ENCODE assay signal across 8 mouse cellular contexts in genomic region chr7:67371351-67371890, GRCm38 (mm10). TPM values are rescaled to one million over a fixed set of nuclear protein-coding genes. Genes with fewer than 3 reads are reported as not detected.
DNase-seq lines count a peak whose midpoint lies in the region; ATAC-seq and TF ChIP-seq lines count a peak whose summit lies in the region.

No protein-coding gene starts in this region.

- no peak for TF ChIP-seq POLR2A in kidney, adult 2 months (IDR thresholded peaks at IDR 0.05; ENCODE audit: low read depth, low read length)

- DNase-seq in kidney, adult 2 months: peak; percentile 43
- no peak for DNase-seq in kidney, adult 11 months
- peak; percentile 46 for DNase-seq in Muller cell, postnatal 12 days (ENCODE audit: inconsistent ontology term)
- DNase-seq in heart, postnatal 0 days (ENCODE audit: low spot score): peak; percentile 12
- no peak for DNase-seq in midbrain, embryonic 10.5 days (ENCODE audit: low spot score)
- no peak for DNase-seq in yolk sac, embryonic 10.5 days (ENCODE audit: low spot score)
- no peak for DNase-seq in thymus, postnatal 36 days
- no peak for DNase-seq in adrenal gland, postnatal 36 days

- H3K4me3 ChIP-seq in kidney, adult 2 months (ENCODE audit: insufficient read depth, low read depth, low read length): peak overlapping the region; percentile 99
- H3K4me3 ChIP-seq in heart, postnatal 0 days (ENCODE audit: low read depth, low read length): peak overlapping the region; percentile 73
- peak overlapping the region; percentile 92 for H3K4me3 ChIP-seq in midbrain, embryonic 10.5 days

- peak overlapping the region; percentile 86 for H3K4me2 ChIP-seq in heart, postnatal 0 days (ENCODE audit: low read depth, low read length)

- H3K9ac ChIP-seq in heart, postnatal 0 days (replicated peaks; ENCODE audit: low read depth, low read length): peak overlapping the region; percentile 100

- H3K36me3 ChIP-seq in kidney, adult 2 months (ENCODE audit: control insufficient read depth, insufficient read depth, low read length): no peaks in the 10 kb centered on the region
- no peaks in the 10 kb centered on the region for H3K36me3 ChIP-seq in heart, postnatal 0 days (replicated peaks; ENCODE audit: control insufficient read depth, insufficient read depth, low read length)
- no peaks in the 10 kb centered on the region for H3K36me3 ChIP-seq in midbrain, embryonic 10.5 days

- peaks cover 21% of the 10 kb centered on the region for H3K4me1 ChIP-seq in kidney, adult 2 months (ENCODE audit: control insufficient read depth, insufficient read depth, low read length)
- peaks cover 39% of the 10 kb centered on the region for H3K4me1 ChIP-seq in heart, postnatal 0 days (ENCODE audit: control insufficient read depth, insufficient read depth)
- peaks cover 25% of the 10 kb centered on the region for H3K4me1 ChIP-seq in midbrain, embryonic 10.5 days

- no peak for TF ChIP-seq EP300 in heart, postnatal 0 days (IDR thresholded peaks at IDR 0.05; ENCODE audit: low read depth)

- no peak for TF ChIP-seq CTCF in kidney, adult 2 months (conservative IDR thresholded peaks at IDR 0.05; ENCODE audit: insufficient read depth, insufficient read length, low read depth, low read length)
- no peak for TF ChIP-seq CTCF in heart, postnatal 0 days (IDR thresholded peaks at IDR 0.05; ENCODE audit: low read depth)

- no peaks in the 10 kb centered on the region for H3K9me3 ChIP-seq in heart, postnatal 0 days (replicated peaks; ENCODE audit: control insufficient read depth, low read length)
- H3K9me3 ChIP-seq in midbrain, embryonic 10.5 days (replicated peaks): no peaks in the 10 kb centered on the region; the same call in 1 of the 2 replicates

- ATAC-seq in heart, postnatal 0 days (ENCODE audit: insufficient read depth, low read depth): no peak

- 2% methylated on average over 10 of the region's 10 CpGs for WGBS in kidney, adult 2 months
- WGBS in heart, postnatal 0 days: 4% methylated on average over 10 of the region's 10 CpGs
- 22% methylated on average over 10 of the region's 10 CpGs for WGBS in midbrain, embryonic 10.5 days

- no peaks in the 10 kb centered on the region for H3K27me3 ChIP-seq in kidney, adult 2 months (replicated peaks; ENCODE audit: control insufficient read depth, insufficient read depth, low read length)
- no peaks in the 10 kb centered on the region for H3K27me3 ChIP-seq in heart, postnatal 0 days (ENCODE audit: control insufficient read depth, insufficient read depth, low read length)
- H3K27me3 ChIP-seq in midbrain, embryonic 10.5 days (ENCODE audit: low read depth, poor library complexity, severe bottlenecking): peaks cover 11% of the 10 kb centered on the region; the same call in 1 of the 2 replicates

- peak overlapping the region; percentile 56 for H3K27ac ChIP-seq in kidney, adult 2 months (ENCODE audit: insufficient read depth, low read depth, low read length)
- H3K27ac ChIP-seq in heart, postnatal 0 days (ENCODE audit: low read depth): peak overlapping the region; percentile 100
- H3K27ac ChIP-seq in midbrain, embryonic 10.5 days (replicated peaks): no peak overlapping the region

RNA-seq across cellular contexts. Expression of gene Mef2a, which starts 1.2 kb away (rescaled TPM):
- 21.2 and 22.2 TPM in 2 replicates for polyA plus RNA-seq in kidney, adult 2 months (2012; rRNA removed)
- total RNA-seq in heart, postnatal 0 days (2014; rRNA removed; ENCODE audit: low replicate concordance): 158 and 165 TPM in 2 replicates
- polyA plus RNA-seq in heart, postnatal 0 days (2015; fragmentation: Nextera tagmentation; extraction: Ambion mirVana): 96.9 and 112 TPM in 2 replicates
- 20.3 and 24.3 TPM in 2 replicates for polyA plus RNA-seq in midbrain, embryonic 10.5 days (2016; fragmentation: Nextera tagmentation; extraction: Ambion mirVana)
- total RNA-seq in adrenal gland, postnatal 36 days (2021): 10 to 100 TPM; 52.6 to 57.7 TPM

Comparison
In these comparisons a context has a peak if more than half of its experiments do, and no peak if none do; other contexts are left out.
1. DNase-seq: peak in kidney, adult 2 months (single experiment), Muller cell, postnatal 12 days (single experiment) and heart, postnatal 0 days (single experiment); none in kidney, adult 11 months (single experiment), midbrain, embryonic 10.5 days (single experiment), yolk sac, embryonic 10.5 days (single experiment), thymus, postnatal 36 days (0 of 2) and adrenal gland, postnatal 36 days (0 of 2).
2. Peak in every context shown above with its lines, with median percentiles within 50 percentile points of each other: H3K4me3 ChIP-seq.